Mouse (Mus musculus): ENCODE results near the gene Tmem221. TPM values are rescaled to one million over a fixed set of nuclear protein-coding genes. Genes with fewer than 3 reads are reported as not detected.

Gene Tmem221
- polyA plus RNA-seq, 1 experiment from 2014 or later = not detected

GRCm38 (mm10) chr8:71586891-71587290 is 28.2 kb upstream of the Tmem221 start:
- WGBS = 73% methylated on average over 2 of the region's 2 CpGs
- no peaks in the 10 kb centered on the region for H3K27me3 ChIP-seq (ENCODE audit: control insufficient read depth, insufficient read depth, low read depth, low read length)
- H3K4me1 ChIP-seq (ENCODE audit: control insufficient read depth, insufficient read depth, low read length) = peaks cover 10% of the 10 kb centered on the region
- no peak overlapping the region for H3K9ac ChIP-seq (ENCODE audit: low read depth, low read length)
- no peak overlapping the region for H3K27ac ChIP-seq (ENCODE audit: low read length)
- no peaks in the 10 kb centered on the region for H3K9me3 ChIP-seq (replicated peaks; ENCODE audit: control insufficient read depth, low read length, poor library complexity, severe bottlenecking)
- ATAC-seq = no peak
- H3K4me3 ChIP-seq (ENCODE audit: low read depth, low read length) = no peak overlapping the region
- H3K36me3 ChIP-seq (ENCODE audit: control insufficient read depth, insufficient read depth, low read length) = peaks cover 16% of the 10 kb centered on the region
- no peak overlapping the region for H3K4me2 ChIP-seq (ENCODE audit: low read length)

- Histone ChIP-seq H3K4me3 (ENCODE audit: low read depth, low read length) (no peak overlapping the region), H3K27ac (ENCODE audit: low read length) (no peak overlapping the region), H3K27me3 (ENCODE audit: control insufficient read depth, insufficient read depth, low read depth, low read length) (no peaks in the 10 kb centered on the region), H3K4me1 (ENCODE audit: control insufficient read depth, insufficient read depth, low read length) (no peaks in the 10 kb centered on the region), H3K9ac (ENCODE audit: low read depth, low read length) (no peak overlapping the region), H3K9me3 (replicated peaks; ENCODE audit: control insufficient read depth, low read length, poor library complexity, severe bottlenecking) (no peaks in the 10 kb centered on the region), H3K4me2 (ENCODE audit: low read length) (no peak overlapping the region), H3K36me3 (ENCODE audit: control insufficient read depth, insufficient read depth, low read length) (peaks cover 24% of the 10 kb centered on the region)
- WGBS = 19% methylated on average over 9 of the region's 9 CpGs
- peak; percentile 36; the same call in 1 of the 2 replicates for ATAC-seq
Observed at GRCm38 (mm10) chr8:71580201-71580600, 21.5 kb upstream of the Tmem221 start.

GRCm38 (mm10) chr8:71579476-71579875 is 20.8 kb upstream of the Tmem221 start:
- Histone ChIP-seq H3K4me1 (ENCODE audit: control insufficient read depth, insufficient read depth, low read length) (no peaks in the 10 kb centered on the region), H3K36me3 (ENCODE audit: control insufficient read depth, insufficient read depth, low read length) (peaks cover 21% of the 10 kb centered on the region), H3K4me3 (ENCODE audit: low read depth, low read length) (no peak overlapping the region), H3K9me3 (replicated peaks; ENCODE audit: control insufficient read depth, low read length, poor library complexity, severe bottlenecking) (no peaks in the 10 kb centered on the region), H3K27ac (ENCODE audit: low read length) (no peak overlapping the region), H3K9ac (ENCODE audit: low read depth, low read length) (peak overlapping the region; percentile 20; the same call in 1 of the 2 replicates), H3K4me2 (ENCODE audit: low read length) (no peak overlapping the region), H3K27me3 (ENCODE audit: control insufficient read depth, insufficient read depth, low read depth, low read length) (no peaks in the 10 kb centered on the region)
- WGBS = 80% methylated on average over 13 of the region's 14 CpGs
- 0 out of 2 replicates have a peak, but pooled peaks have one; percentile 23 for ATAC-seq

GRCm38 (mm10) chr8:71579009-71579408 is 20.3 kb upstream of the Tmem221 start:
- Histone ChIP-seq H3K4me2 (ENCODE audit: low read length) (no peak overlapping the region), H3K4me3 (ENCODE audit: low read depth, low read length) (no peak overlapping the region), H3K4me1 (ENCODE audit: control insufficient read depth, insufficient read depth, low read length) (no peaks in the 10 kb centered on the region), H3K27ac (ENCODE audit: low read length) (no peak overlapping the region), H3K9ac (ENCODE audit: low read depth, low read length) (no peak overlapping the region), H3K9me3 (replicated peaks; ENCODE audit: control insufficient read depth, low read length, poor library complexity, severe bottlenecking) (no peaks in the 10 kb centered on the region), H3K27me3 (ENCODE audit: control insufficient read depth, insufficient read depth, low read depth, low read length) (no peaks in the 10 kb centered on the region), H3K36me3 (ENCODE audit: control insufficient read depth, insufficient read depth, low read length) (peaks cover 16% of the 10 kb centered on the region)
- WGBS = 79% methylated on average over 1 of the region's 1 CpGs
- ATAC-seq = no peak

GRCm38 (mm10) chr8:71577856-71578387 is 19.3 kb upstream of the Tmem221 start:
- H3K4me3 ChIP-seq (ENCODE audit: low read depth, low read length) = no peak overlapping the region
- no peaks in the 10 kb centered on the region for H3K9me3 ChIP-seq (replicated peaks; ENCODE audit: control insufficient read depth, low read length, poor library complexity, severe bottlenecking)
- no peak overlapping the region for H3K9ac ChIP-seq (ENCODE audit: low read depth, low read length)
- no peak overlapping the region for H3K27ac ChIP-seq (ENCODE audit: low read length)
- no peak for ATAC-seq
- 71% methylated on average over 4 of the region's 4 CpGs for WGBS
- peaks cover under 1% of the 10 kb centered on the region; the same call in 1 of the 2 replicates for H3K4me1 ChIP-seq (ENCODE audit: control insufficient read depth, insufficient read depth, low read length)
- H3K27me3 ChIP-seq (ENCODE audit: control insufficient read depth, insufficient read depth, low read depth, low read length) = no peaks in the 10 kb centered on the region
- H3K4me2 ChIP-seq (ENCODE audit: low read length) = no peak overlapping the region
- H3K36me3 ChIP-seq (ENCODE audit: control insufficient read depth, insufficient read depth, low read length) = peaks cover 13% of the 10 kb centered on the region; the same call in 1 of the 2 replicates

GRCm38 (mm10) chr8:71575020-71575419 is 16.3 kb upstream of the Tmem221 start:
- H3K4me3 ChIP-seq (ENCODE audit: low read depth, low read length) = no peak overlapping the region
- peaks cover 19% of the 10 kb centered on the region for H3K4me1 ChIP-seq (ENCODE audit: control insufficient read depth, insufficient read depth, low read length)
- 91% methylated on average over 1 of the region's 1 CpGs for WGBS
- 0 out of 2 replicates have a peak, but pooled peaks cover 2% of the 10 kb centered on the region for H3K36me3 ChIP-seq (ENCODE audit: control insufficient read depth, insufficient read depth, low read length)
- no peak overlapping the region for H3K27ac ChIP-seq (ENCODE audit: low read length)
- H3K9ac ChIP-seq (ENCODE audit: low read depth, low read length) = no peak overlapping the region
- no peak overlapping the region for H3K4me2 ChIP-seq (ENCODE audit: low read length)
- ATAC-seq = no peak
- H3K9me3 ChIP-seq (replicated peaks; ENCODE audit: control insufficient read depth, low read length, poor library complexity, severe bottlenecking) = no peaks in the 10 kb centered on the region
- no peaks in the 10 kb centered on the region for H3K27me3 ChIP-seq (ENCODE audit: control insufficient read depth, insufficient read depth, low read depth, low read length)

GRCm38 (mm10) chr8:71574426-71574825 is 15.8 kb upstream of the Tmem221 start:
- no peaks in the 10 kb centered on the region for H3K9me3 ChIP-seq (replicated peaks; ENCODE audit: control insufficient read depth, low read length, poor library complexity, severe bottlenecking)
- no peak overlapping the region for H3K27ac ChIP-seq (ENCODE audit: low read length)
- no peaks in the 10 kb centered on the region for H3K27me3 ChIP-seq (ENCODE audit: control insufficient read depth, insufficient read depth, low read depth, low read length)
- ATAC-seq = no peak
- peaks cover 19% of the 10 kb centered on the region for H3K4me1 ChIP-seq (ENCODE audit: control insufficient read depth, insufficient read depth, low read length)
- no peak overlapping the region for H3K4me3 ChIP-seq (ENCODE audit: low read depth, low read length)
- H3K9ac ChIP-seq (ENCODE audit: low read depth, low read length) = no peak overlapping the region
- no peak overlapping the region for H3K4me2 ChIP-seq (ENCODE audit: low read length)
- H3K36me3 ChIP-seq (ENCODE audit: control insufficient read depth, insufficient read depth, low read length) = 0 out of 2 replicates have a peak, but pooled peaks cover under 1% of the 10 kb centered on the region
- WGBS = 76% methylated on average over 7 of the region's 7 CpGs

GRCm38 (mm10) chr8:71572847-71573633 is 14.4 kb upstream of the Tmem221 start:
- H3K4me3 ChIP-seq (ENCODE audit: low read depth, low read length) = no peak overlapping the region
- no peaks in the 10 kb centered on the region for H3K36me3 ChIP-seq (ENCODE audit: control insufficient read depth, insufficient read depth, low read length)
- no peaks in the 10 kb centered on the region for H3K9me3 ChIP-seq (replicated peaks; ENCODE audit: control insufficient read depth, low read length, poor library complexity, severe bottlenecking)
- peak overlapping the region; percentile 51 for H3K27ac ChIP-seq (ENCODE audit: low read length)
- 0 out of 2 replicates have a peak overlapping the region, but pooled peaks have one; percentile 34 for H3K9ac ChIP-seq (ENCODE audit: low read depth, low read length)
- WGBS = 71% methylated on average over 9 of the region's 9 CpGs
- H3K27me3 ChIP-seq (ENCODE audit: control insufficient read depth, insufficient read depth, low read depth, low read length) = no peaks in the 10 kb centered on the region
- peaks cover 19% of the 10 kb centered on the region for H3K4me1 ChIP-seq (ENCODE audit: control insufficient read depth, insufficient read depth, low read length)
- no peak for ATAC-seq
- H3K4me2 ChIP-seq (ENCODE audit: low read length) = peak overlapping the region; percentile 1; the same call in 1 of the 2 replicates

- Histone ChIP-seq H3K27ac (ENCODE audit: low read length) (peak overlapping the region; percentile 51), H3K9me3 (replicated peaks; ENCODE audit: control insufficient read depth, low read length, poor library complexity, severe bottlenecking) (no peaks in the 10 kb centered on the region), H3K27me3 (ENCODE audit: control insufficient read depth, insufficient read depth, low read depth, low read length) (0 out of 2 replicates have a peak, but pooled peaks cover 3% of the 10 kb centered on the region), H3K4me3 (ENCODE audit: low read depth, low read length) (no peak overlapping the region), H3K4me2 (ENCODE audit: low read length) (no peak overlapping the region; the same call in 1 of the 2 replicates), H3K4me1 (ENCODE audit: control insufficient read depth, insufficient read depth, low read length) (peaks cover 19% of the 10 kb centered on the region), H3K9ac (ENCODE audit: low read depth, low read length) (no peak overlapping the region), H3K36me3 (ENCODE audit: control insufficient read depth, insufficient read depth, low read length) (no peaks in the 10 kb centered on the region)
- WGBS = 96% methylated on average over 2 of the region's 2 CpGs
- ATAC-seq = no peak
Observed at GRCm38 (mm10) chr8:71572077-71572476, 13.4 kb upstream of the Tmem221 start.
